Mouse (Mus musculus): Measurements from ENCODE around the gene Gngt2.

DNA sequence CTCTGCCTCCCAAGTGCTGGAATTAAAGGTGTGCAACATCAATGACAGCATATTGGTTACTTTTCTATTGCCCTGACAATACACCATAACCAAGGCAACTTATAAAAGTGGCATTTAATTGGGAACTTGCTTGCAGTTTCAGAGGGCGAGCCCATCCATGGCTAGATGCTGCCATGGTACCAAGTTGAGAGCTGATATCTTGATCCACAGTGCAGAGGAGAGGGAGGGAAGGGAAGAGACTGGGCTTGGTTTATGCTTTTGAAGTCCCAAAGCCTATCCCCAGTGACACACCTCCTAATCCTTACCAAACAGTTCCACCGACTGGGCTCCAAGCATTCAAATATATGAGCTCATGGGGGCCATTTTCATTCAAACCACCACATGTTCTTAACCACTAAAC lies 22.9 kb upstream of the Gngt2 start:
- no peak for TF ChIP-seq CTCF (conservative IDR thresholded peaks at IDR 0.05; ENCODE audit: low read length)
- no peak for TF ChIP-seq NANOG (IDR thresholded peaks at IDR 0.05; ENCODE audit: borderline replicate concordance, low read length)
- TF ChIP-seq POU5F1 (IDR thresholded peaks at IDR 0.05; ENCODE audit: borderline replicate concordance, low read length), result no peak

All from E14TG2a.4 (cell line).